Mouse (Mus musculus) MEL (cell line): ENCODE data around the gene 9530003J23Rik.

Experiments
- CHD2 ChIP-seq: IDR thresholded peaks from 2 replicates; pipeline ENCODE4 v1.6.1; 2011; ENCODE audit warnings: low read length, improper control_type of control experiment
- CTCF ChIP-seq, 3 experiments: IDR thresholded peaks in 2 of 3; conservative IDR thresholded peaks in 1 of 3; 2 replicates each; pipeline ENCODE4 v1.5.1; 2011 to 2012; ENCODE audit warnings: low read length in 3 of 3, low read depth in 2 of 3, mild to moderate bottlenecking in 2 of 3, improper control_type of control experiment in 1 of 3, inconsistent platforms in 1 of 3, mixed read lengths in 1 of 3, moderate library complexity in 1 of 3; ENCODE audit not compliant: control insufficient read depth in 1 of 3, insufficient read depth in 1 of 3, poor library complexity in 1 of 3, severe bottlenecking in 1 of 3
- E2F4 ChIP-seq: IDR thresholded peaks from 2 replicates; pipeline ENCODE4 v1.6.1; 2011; ENCODE audit warnings: low read depth, low read length, improper control_type of control experiment, borderline replicate concordance
- ELF1 ChIP-seq: IDR thresholded peaks from 2 replicates; pipeline ENCODE4 v1.6.1; 2014; ENCODE audit warnings: low read depth, mild to moderate bottlenecking, inconsistent platforms, low read length, improper control_type of control experiment, moderate library complexity
- ETS1 ChIP-seq: IDR thresholded peaks from 2 replicates; pipeline ENCODE4 v1.6.1; 2012; ENCODE audit warnings: low read depth, mild to moderate bottlenecking, inconsistent platforms, low read length, improper control_type of control experiment, moderate library complexity
- GATA1 ChIP-seq: IDR thresholded peaks from 2 replicates; pipeline ENCODE4 v1.6.1; 2011; ENCODE audit warnings: low read depth, low read length, improper control_type of control experiment
- HCFC1 ChIP-seq: IDR thresholded peaks from 2 replicates; pipeline ENCODE4 v1.6.1; 2012; ENCODE audit warnings: low read depth, mild to moderate bottlenecking, inconsistent platforms, low read length, improper control_type of control experiment, moderate library complexity
- JUND ChIP-seq: IDR thresholded peaks from 2 replicates; pipeline ENCODE4 v1.6.1; 2011; ENCODE audit warnings: low read depth, mild to moderate bottlenecking, improper control_type of control experiment, low read length
- MAZ ChIP-seq: IDR thresholded peaks from 2 replicates; pipeline ENCODE4 v1.6.1; 2012; ENCODE audit warnings: low read depth, mild to moderate bottlenecking, inconsistent platforms, low read length, improper control_type of control experiment
- NELFE ChIP-seq: IDR thresholded peaks from 2 replicates; pipeline ENCODE4 v1.6.1; 2011; ENCODE audit warnings: low read depth, low read length, improper control_type of control experiment
- POLR2A ChIP-seq, 2 experiments: IDR thresholded peaks; 2 replicates each; pipeline ENCODE4 v1.6.1; 2011 to 2012; ENCODE audit warnings: low read length in 2 of 2, mild to moderate bottlenecking in 2 of 2, control low read depth in 1 of 2, improper control_type of control experiment in 1 of 2, low read depth in 1 of 2, moderate library complexity in 1 of 2; ENCODE audit not compliant: control insufficient read depth in 1 of 2, insufficient read depth in 1 of 2, poor library complexity in 1 of 2
- RCOR1 ChIP-seq: IDR thresholded peaks from 2 replicates; pipeline ENCODE4 v1.6.1; 2012; ENCODE audit warnings: low read depth, mild to moderate bottlenecking, inconsistent platforms, low read length, improper control_type of control experiment
- TAL1 ChIP-seq: IDR thresholded peaks from 2 replicates; pipeline ENCODE4 v1.6.1; 2012; ENCODE audit warnings: mild to moderate bottlenecking, inconsistent platforms, low read length, moderate library complexity, mixed read lengths
- TBP ChIP-seq: IDR thresholded peaks from 2 replicates; pipeline ENCODE4 v1.8.0; 2011; ENCODE audit warnings: low read depth, low read length, improper control_type of control experiment

DNA sequence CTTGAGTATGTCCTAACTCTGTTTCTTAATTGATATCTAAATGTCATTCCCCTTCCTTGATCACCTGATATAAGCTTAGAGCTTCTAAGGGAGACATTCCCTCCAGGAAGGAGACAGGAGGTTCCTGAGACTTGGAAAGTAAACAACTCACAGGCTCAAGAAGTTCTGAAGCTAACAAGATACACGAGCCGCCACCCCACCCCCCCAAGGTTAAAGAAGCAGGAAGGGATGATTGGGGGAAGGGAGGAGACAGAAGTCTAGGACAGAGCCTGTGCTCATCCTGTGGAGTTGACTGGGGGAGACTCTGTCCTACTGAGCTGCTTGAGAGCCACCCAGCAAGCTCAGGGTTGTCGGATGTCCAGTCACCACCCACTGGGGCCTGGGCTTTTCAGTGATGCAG, 12.5 kb downstream of the 9530003J23Rik start:
- TF ChIP-seq TAL1 (no peak), POLR2A (IDR thresholded peaks at IDR 0.05; ENCODE audit: control insufficient read depth in 1 of 2, insufficient read depth in 1 of 2, low read depth in 1 of 2, low read length in 2 of 2, poor library complexity in 1 of 2) (no peak), CTCF (IDR thresholded peaks at IDR 0.05 in 2 of 3, conservative IDR thresholded peaks at IDR 0.05 in 1 of 3; ENCODE audit: control insufficient read depth in 1 of 3, insufficient read depth in 1 of 3, low read depth in 2 of 3, low read length in 3 of 3, poor library complexity in 1 of 3, severe bottlenecking in 1 of 3) (no peak), MAZ (no peak), NELFE (no peak), CHD2 (no peak), TBP (no peak), E2F4 (no peak), ETS1 (no peak), JUND (no peak), GATA1 (no peak), ELF1 (no peak), HCFC1 (no peak), RCOR1 (no peak)
